8 mouse cellular contexts compared by ENCODE assay signal in genomic region chr2:116065570-116066005, GRCm38 (mm10). TPM values are rescaled to one million over a fixed set of nuclear protein-coding genes. Genes with fewer than 3 reads are reported as not detected.
DNase-seq lines count a peak whose midpoint lies in the region; ATAC-seq and TF ChIP-seq lines count a peak whose summit lies in the region.

Meis2 (minus strand) TSS chr2:116065839.

- H3K27ac ChIP-seq in MEL (ENCODE audit: control insufficient read depth, low read depth, low read length), result peak within 1 kb of the TSS; percentile 97
- peak within 1 kb of the TSS; percentile 91 for H3K27ac ChIP-seq in hindbrain, embryonic 16.5 days (ENCODE audit: low read depth, low read length)

- peak; percentile 81 for ATAC-seq in hindbrain, embryonic 16.5 days
- ATAC-seq in erythroid progenitor cell, adult 5-6 weeks (replicated peaks; ENCODE audit: low FRiP score, poor library complexity, severe bottlenecking), result no peak

- no peak for TF ChIP-seq EP300 in MEL (IDR thresholded peaks at IDR 0.05; ENCODE audit: low read depth in 1 of 2, low read length in 2 of 2)

- TF ChIP-seq CTCF in MEL (IDR thresholded peaks at IDR 0.05 in 2 of 3, conservative IDR thresholded peaks at IDR 0.05 in 1 of 3; ENCODE audit: control insufficient read depth in 1 of 3, insufficient read depth in 1 of 3, low read depth in 2 of 3, low read length in 3 of 3, poor library complexity in 1 of 3, severe bottlenecking in 1 of 3), result no peak

- H3K36me3 ChIP-seq in MEL (ENCODE audit: control insufficient read depth in 1 of 2, insufficient read depth in 2 of 2, low read length in 2 of 2), result no peaks in the 10 kb centered on the region
- no peaks in the 10 kb centered on the region for H3K36me3 ChIP-seq in hindbrain, embryonic 16.5 days (ENCODE audit: control insufficient read depth, insufficient read depth, low read length)

- 0 out of 4 replicates have a peak, but pooled peaks cover 0 to 3% of the 10 kb centered on the region in 2 experiments for H3K4me1 ChIP-seq in MEL (ENCODE audit: control insufficient read depth in 1 of 2, insufficient read depth in 2 of 2, low read length in 2 of 2)
- no peaks in the 10 kb centered on the region for H3K4me1 ChIP-seq in hindbrain, embryonic 16.5 days (ENCODE audit: control insufficient read depth, insufficient read depth, low read depth, low read length)

- H3K27me3 ChIP-seq in MEL (ENCODE audit: control insufficient read depth in 1 of 2, insufficient read depth in 2 of 2, low read length in 2 of 2), result no peaks in the 10 kb centered on the region
- H3K27me3 ChIP-seq in hindbrain, embryonic 16.5 days (replicated peaks; ENCODE audit: control insufficient read depth, insufficient read depth, low read length), result no peaks in the 10 kb centered on the region

- WGBS in hindbrain, embryonic 16.5 days, result under 1% methylated on average over 30 of the region's 37 CpGs

- H3K4me3 ChIP-seq in MEL (ENCODE audit: control insufficient read depth in 1 of 2, insufficient read depth in 1 of 2, low read depth in 2 of 2, low read length in 2 of 2), result peak within 1 kb of the TSS; percentile 99 to 100
- H3K4me3 ChIP-seq in hindbrain, embryonic 16.5 days (ENCODE audit: low read length), result peak within 1 kb of the TSS; percentile 59

- peak; percentile 31 to 68; a peak in 2 of 4 replicates for TF ChIP-seq POLR2A in MEL (IDR thresholded peaks at IDR 0.05; ENCODE audit: control insufficient read depth in 1 of 2, insufficient read depth in 1 of 2, low read depth in 1 of 2, low read length in 2 of 2, poor library complexity in 1 of 2)

- peak within 1 kb of the TSS; percentile 86 for H3K9ac ChIP-seq in MEL (ENCODE audit: control insufficient read depth, low read depth, low read length, poor library complexity, severe bottlenecking)
- peak within 1 kb of the TSS; percentile 82 for H3K9ac ChIP-seq in hindbrain, embryonic 16.5 days (ENCODE audit: low read depth, low read length)

- peak within 1 kb of the TSS; percentile 64 for H3K4me2 ChIP-seq in hindbrain, embryonic 16.5 days (ENCODE audit: low read length)

- peak; percentile 91 for DNase-seq in MEL (ENCODE audit: low read depth, low spot score)
- peak; percentile 91 for DNase-seq in brain, adult 2 months (ENCODE audit: low read depth, low spot score)
- peak; percentile 47 for DNase-seq in gastrocnemius, adult 18-20 months (ENCODE audit: low spot score)
- peak; percentile 67 to 82 for DNase-seq in left cerebral cortex, adult 8-10 months (ENCODE audit: low spot score in 2 of 2)
- peak; percentile 83 to 93 for DNase-seq in lung, postnatal 4 days
- DNase-seq in right cerebral cortex, adult 18-20 months, result peak; percentile 86

- TF ChIP-seq RAD21 in MEL (IDR thresholded peaks at IDR 0.05; ENCODE audit: low read depth, low read length), result no peak

- H3K79me2 ChIP-seq in MEL (ENCODE audit: control insufficient read depth, insufficient read depth, low read length, poor library complexity), result peaks cover 9% of the 10 kb centered on the region

- H3K9me3 ChIP-seq in MEL (replicated peaks; ENCODE audit: insufficient read depth, low read length), result no peaks in the 10 kb centered on the region
- no peaks in the 10 kb centered on the region for H3K9me3 ChIP-seq in hindbrain, embryonic 16.5 days (ENCODE audit: control insufficient read depth, low read length)

TF ChIP-seq in MEL, 35 proteins besides CTCF, POLR2A, EP300 and RAD21:
- TF ChIP-seq MYB (IDR thresholded peaks at IDR 0.05; ENCODE audit: low read depth, low read length), result no peak
- no peak for TF ChIP-seq GABPA (IDR thresholded peaks at IDR 0.05; ENCODE audit: low read depth, low read length)
- TF ChIP-seq UBTF (IDR thresholded peaks at IDR 0.05; ENCODE audit: borderline replicate concordance, insufficient read depth, low read depth, low read length), result no peak
- peak; percentile 42; the same call in 1 of the 2 replicates for TF ChIP-seq JUND (IDR thresholded peaks at IDR 0.05; ENCODE audit: low read depth, low read length)
- no peak for TF ChIP-seq SMC3 (IDR thresholded peaks at IDR 0.05; ENCODE audit: low read depth, low read length)
- 0 out of 2 replicates have a peak, but pooled peaks have one; percentile 3 for TF ChIP-seq MAFK (IDR thresholded peaks at IDR 0.05; ENCODE audit: borderline replicate concordance, low read depth, low read length)
- TF ChIP-seq GATA1 (IDR thresholded peaks at IDR 0.05; ENCODE audit: low read depth, low read length), result no peak
- TF ChIP-seq SIN3A (IDR thresholded peaks at IDR 0.05; ENCODE audit: low read length), result peak; percentile 67; the same call in 1 of the 2 replicates
- peak; percentile 72 for TF ChIP-seq NELFE (IDR thresholded peaks at IDR 0.05; ENCODE audit: low read depth, low read length)
- TF ChIP-seq ZC3H11A (IDR thresholded peaks at IDR 0.05; ENCODE audit: low read depth, low read length), result no peak
- TF ChIP-seq KAT2A (conservative IDR thresholded peaks at IDR 0.05; ENCODE audit: low read depth, low read length), result no peak
- no peak for TF ChIP-seq CHD2 (IDR thresholded peaks at IDR 0.05; ENCODE audit: low read length)
- no peak for TF ChIP-seq USF1 (IDR thresholded peaks at IDR 0.05; ENCODE audit: low read depth, low read length)
- TF ChIP-seq POLR2AphosphoS5 (IDR thresholded peaks at IDR 0.05; ENCODE audit: borderline replicate concordance, low read depth, low read length), result no peak
- no peak for TF ChIP-seq RCOR1 (IDR thresholded peaks at IDR 0.05; ENCODE audit: low read depth, low read length)
- TF ChIP-seq ETS1 (IDR thresholded peaks at IDR 0.05; ENCODE audit: low read depth, low read length), result peak; percentile 20
- TF ChIP-seq TBP (IDR thresholded peaks at IDR 0.05; ENCODE audit: low read depth, low read length), result 0 out of 2 replicates have a peak, but pooled peaks have one; percentile 16
- peak; percentile 39; the same call in 1 of the 2 replicates for TF ChIP-seq HCFC1 (IDR thresholded peaks at IDR 0.05; ENCODE audit: low read depth, low read length)
- no peak for TF ChIP-seq MAX (IDR thresholded peaks at IDR 0.05; ENCODE audit: low read length)
- no peak for TF ChIP-seq USF2 (IDR thresholded peaks at IDR 0.05; ENCODE audit: borderline replicate concordance in 1 of 2, insufficient read depth in 1 of 2, low read depth in 1 of 2, low read length in 2 of 2)
- peak; percentile 72; the same call in 1 of the 2 replicates for TF ChIP-seq POLR2AphosphoS2 (IDR thresholded peaks at IDR 0.05; ENCODE audit: low read length)
- TF ChIP-seq ZNF384 (IDR thresholded peaks at IDR 0.05; ENCODE audit: low read depth, low read length), result no peak
- no peak for TF ChIP-seq TAL1 (IDR thresholded peaks at IDR 0.05; ENCODE audit: low read length)
- no peak for TF ChIP-seq NRF1 (IDR thresholded peaks at IDR 0.05; ENCODE audit: insufficient read depth, low read depth, low read length, poor library complexity, severe bottlenecking)
- TF ChIP-seq MAZ (IDR thresholded peaks at IDR 0.05; ENCODE audit: low read depth, low read length), result peak; percentile 72
- TF ChIP-seq MXI1 (IDR thresholded peaks at IDR 0.05; ENCODE audit: low read depth, low read length), result no peak; the same call in 1 of the 2 replicates
- peak; percentile 70; the same call in 1 of the 2 replicates for TF ChIP-seq ZMIZ1 (IDR thresholded peaks at IDR 0.05; ENCODE audit: low read depth, low read length)
- TF ChIP-seq BHLHE40 (IDR thresholded peaks at IDR 0.05; ENCODE audit: borderline replicate concordance, low read depth, low read length), result no peak
- no peak for TF ChIP-seq MYC (IDR thresholded peaks at IDR 0.05; ENCODE audit: low read depth, low read length)
- TF ChIP-seq ELF1 (IDR thresholded peaks at IDR 0.05; ENCODE audit: low read depth, low read length), result peak; percentile 93
- TF ChIP-seq CHD1 (IDR thresholded peaks at IDR 0.05; ENCODE audit: low read depth, low read length), result no peak
- 0 out of 2 replicates have a peak, but pooled peaks have one; percentile 41 for TF ChIP-seq TCF12 (IDR thresholded peaks at IDR 0.05; ENCODE audit: low read depth, low read length)
- no peak for TF ChIP-seq MEF2A (IDR thresholded peaks at IDR 0.05; ENCODE audit: extremely low read depth, insufficient replicate concordance, low read depth, low read length, poor library complexity, severe bottlenecking)
- no peak for TF ChIP-seq ZKSCAN1 (IDR thresholded peaks at IDR 0.05; ENCODE audit: low read depth, low read length)
- TF ChIP-seq E2F4 (IDR thresholded peaks at IDR 0.05; ENCODE audit: borderline replicate concordance, low read depth, low read length), result peak; percentile 50; the same call in 1 of the 2 replicates

RNA-seq across cellular contexts. Expression of gene Meis2, which starts in this region (rescaled TPM):
- total RNA-seq in MEL (2012; rRNA removed), result 3.1 and 5.2 TPM in 2 replicates
- 1 to 10 TPM in 1 of 2 experiments, not detected in 1; 9.8 TPM for polyA plus RNA-seq in MEL (2012; ENCODE audit: insufficient read depth in 1 of 2, insufficient read length in 2 of 2, low read depth in 1 of 2, low replicate concordance in 2 of 2, missing spikeins in 1 of 2)
- 1 to 10 TPM; 1.3 to 1.4 TPM for total RNA-seq in gastrocnemius, adult 18-20 months (2021)
- 128 and 131 TPM in 2 replicates for polyA plus RNA-seq in hindbrain, embryonic 16.5 days (2015; fragmentation: Nextera tagmentation; extraction: Ambion mirVana)
- 100 to 1,000 TPM; 141 to 190 (median 171) TPM for total RNA-seq in left cerebral cortex, adult 8-10 months (2022)
- total RNA-seq in erythroid progenitor cell, adult 5-6 weeks (2015; ENCODE audit: low replicate concordance), result not detected in 2 replicates
- not detected in 2 replicates for total RNA-seq in erythroid progenitor cell, adult 5-6 weeks (2017; ENCODE audit: low replicate concordance)

Comparison
In these comparisons a context has a peak if more than half of its experiments do, and no peak if none do; other contexts are left out.
1. RNA of gene Meis2 (total RNA-seq): 141 to 190 TPM in left cerebral cortex, adult 8-10 months; 3.1 to 5.2 TPM in MEL, 1.3 to 1.4 TPM in gastrocnemius, adult 18-20 months and not detected in erythroid progenitor cell, adult 5-6 weeks; every median in the first group is over 10 times any median in the second.
2. RNA of gene Meis2 (polyA plus RNA-seq): 128 to 131 TPM in hindbrain, embryonic 16.5 days; 9.8 TPM in MEL; every median in the first group is over 10 times any median in the second.
3. Peak in every context shown above with its lines, with median percentiles within 50 percentile points of each other: DNase-seq.